Mouse (Mus musculus): ENCODE results near the gene Ppip5k1. TPM values are rescaled to one million over a fixed set of nuclear protein-coding genes. Genes with fewer than 3 reads are reported as not detected.
A peak's percentile ranks its signal among the peaks of the same experiment; 100 is the strongest.
"Not testable (repeated sequence)": the region's sequence is repeated elsewhere in the genome, so short reads cannot be mapped to it uniquely, and the experiment has no call there.

The Ppip5k1 gene
- 20.5 and 22.0 TPM in 2 replicates for polyA plus RNA-seq (2015; fragmentation: Nextera tagmentation; extraction: Ambion mirVana)

DNA sequence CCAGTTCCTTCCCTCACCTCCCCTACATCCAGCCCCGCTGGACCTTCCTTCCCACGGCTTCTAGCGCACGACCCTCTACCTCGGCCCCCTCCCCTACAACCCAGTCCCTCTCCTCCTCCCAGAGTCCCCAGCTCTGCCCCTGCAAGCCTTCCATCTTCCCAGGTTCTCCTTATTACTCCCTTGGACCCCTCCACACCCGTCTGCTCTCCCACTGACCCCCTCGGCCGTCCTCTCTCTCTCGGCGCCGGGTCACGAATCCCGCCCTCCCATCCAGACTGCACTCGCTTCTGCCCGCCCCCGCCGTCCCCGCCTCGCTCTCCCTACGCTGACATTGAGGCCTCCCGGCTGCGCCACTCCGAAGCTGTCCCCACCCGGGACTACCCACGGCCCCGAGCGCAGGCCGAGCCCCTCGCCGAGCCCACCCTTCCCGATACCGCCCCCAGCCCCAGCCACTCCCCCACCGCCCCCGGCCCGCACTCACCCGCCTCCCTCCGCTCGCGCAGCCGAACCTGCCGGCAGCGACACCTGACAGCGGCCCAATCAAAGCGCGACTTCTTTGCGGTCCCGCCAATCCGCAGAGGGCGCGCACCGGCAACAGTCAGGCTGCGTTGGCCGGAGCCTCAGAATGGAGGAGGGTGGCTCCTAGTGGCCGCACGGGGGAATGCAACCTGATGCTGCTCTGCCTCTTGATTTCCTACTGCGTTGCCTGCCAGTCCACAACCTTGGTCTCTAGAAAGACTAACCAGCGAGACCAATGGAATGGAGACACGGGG, at the start of gene Ppip5k1:
TSS of gene Ppip5k1 (minus strand) at position 577 of the 773 bp plus-strand sequence.
- H3K4me3 ChIP-seq (replicated peaks): peak within 1 kb of the TSS; percentile 69
- peak within 1 kb of the TSS; percentile 75 for H3K4me2 ChIP-seq
- no peaks in the 10 kb centered on the region for H3K9me3 ChIP-seq (replicated peaks)
- H3K27ac ChIP-seq (replicated peaks): peak within 1 kb of the TSS; percentile 93
- 1% methylated on average over 55 of the region's 58 CpGs for WGBS
- peaks cover 18% of the 10 kb centered on the region; the same call in 1 of the 2 replicates for H3K27me3 ChIP-seq (replicated peaks)
- H3K9ac ChIP-seq (replicated peaks): peak within 1 kb of the TSS; percentile 80
- peak; percentile 92 for ATAC-seq (ENCODE audit: low FRiP score)
- H3K36me3 ChIP-seq: peaks cover 2% of the 10 kb centered on the region; the same call in 1 of the 2 replicates
- H3K4me1 ChIP-seq: peaks cover 36% of the 10 kb centered on the region

DNA sequence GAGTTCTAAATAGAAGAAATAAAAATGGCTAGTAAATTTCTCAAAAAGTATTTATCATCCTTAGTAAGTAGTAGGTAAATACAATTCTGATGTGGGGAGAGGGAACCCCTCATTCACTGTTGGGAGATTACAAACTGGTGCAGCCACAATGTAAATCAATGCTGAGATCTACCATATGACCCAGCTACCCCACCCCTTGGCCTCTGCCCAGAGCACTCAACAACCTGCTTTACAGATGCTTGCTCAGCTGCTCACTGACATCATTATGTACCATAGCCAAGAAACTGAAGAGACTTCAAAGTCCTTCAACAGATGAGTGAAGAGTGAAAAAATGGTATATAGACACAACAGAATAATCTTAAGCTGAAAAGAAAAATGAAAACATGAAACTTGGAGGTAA, 48.1 kb upstream of the Ppip5k1 start:
- no peaks in the 10 kb centered on the region for H3K9me3 ChIP-seq (replicated peaks)
- H3K27me3 ChIP-seq (replicated peaks): no peaks in the 10 kb centered on the region
- H3K4me1 ChIP-seq: no peaks in the 10 kb centered on the region
- H3K36me3 ChIP-seq: peaks cover 3% of the 10 kb centered on the region; the same call in 1 of the 2 replicates
- H3K4me3 ChIP-seq (replicated peaks): no peak overlapping the region
- no peak overlapping the region for H3K4me2 ChIP-seq
- H3K27ac ChIP-seq (replicated peaks): no peak overlapping the region
- no peak overlapping the region for H3K9ac ChIP-seq (replicated peaks)
- ATAC-seq (ENCODE audit: low FRiP score): no peak

DNA sequence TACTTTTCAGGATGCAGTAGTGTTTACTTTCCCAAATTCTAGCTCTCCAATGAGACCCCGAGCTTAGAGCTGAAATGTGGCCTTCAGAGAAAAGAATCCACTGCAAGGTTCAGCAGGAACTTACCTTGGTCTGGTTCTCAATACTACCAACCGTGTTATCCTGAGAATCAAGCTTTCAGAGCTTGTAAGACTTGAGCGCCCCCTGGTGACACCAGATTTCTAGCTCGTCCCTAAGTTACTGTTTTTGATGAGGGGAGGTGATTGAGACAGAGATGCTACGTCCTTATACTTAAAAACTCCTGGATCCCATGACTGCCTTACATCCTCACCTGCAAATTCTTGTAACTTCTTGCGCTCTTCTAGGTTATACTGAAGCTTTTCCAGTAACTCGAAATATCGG, 41.4 kb upstream of the Ppip5k1 start:
- H3K27ac ChIP-seq (replicated peaks): no peak overlapping the region
- no peaks in the 10 kb centered on the region for H3K9me3 ChIP-seq (replicated peaks)
- no peak for ATAC-seq (ENCODE audit: low FRiP score)
- H3K4me1 ChIP-seq: no peaks in the 10 kb centered on the region
- WGBS: 12% methylated on average over 8 of the region's 8 CpGs
- no peak overlapping the region for H3K9ac ChIP-seq (replicated peaks)
- H3K36me3 ChIP-seq: peaks cover 5% of the 10 kb centered on the region; the same call in 1 of the 2 replicates
- no peaks in the 10 kb centered on the region for H3K27me3 ChIP-seq (replicated peaks)
- H3K4me3 ChIP-seq (replicated peaks): no peak overlapping the region
- no peak overlapping the region for H3K4me2 ChIP-seq

DNA sequence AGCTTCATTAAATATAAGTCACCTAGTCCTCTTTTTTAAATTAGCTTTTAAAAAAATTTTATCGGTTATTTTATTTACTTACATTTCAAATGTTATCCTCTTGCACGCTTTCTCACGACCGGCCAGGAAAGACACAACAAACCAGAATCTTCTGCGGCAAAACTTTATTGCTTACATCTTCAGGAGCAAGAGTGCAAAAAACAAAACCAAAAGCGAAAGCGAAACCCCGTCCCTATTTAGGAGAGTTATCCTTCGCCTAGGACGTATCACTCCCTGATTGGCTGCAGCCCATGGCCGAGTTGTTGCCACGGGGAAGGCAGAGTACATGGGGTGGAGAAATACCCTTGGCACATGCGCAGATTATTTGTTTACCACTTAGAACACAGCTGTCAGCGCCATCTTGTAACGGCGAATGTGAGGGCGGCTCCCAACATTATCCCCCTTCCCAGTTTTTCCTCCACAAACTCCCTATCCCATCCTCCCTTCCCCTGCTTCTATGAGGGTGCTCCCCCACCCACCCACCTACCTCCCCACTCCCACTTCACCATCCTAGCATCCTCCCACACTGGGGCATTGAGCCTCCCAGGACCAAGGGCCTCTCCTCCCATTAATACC, 31.9 kb upstream of the Ppip5k1 start, which contains the start of gene Strc:
TSS of gene Strc (minus strand) at position 208 of the 615 bp plus-strand sequence.
- not testable (repeated sequence) for H3K9ac ChIP-seq (replicated peaks); H3K4me2 ChIP-seq; H3K4me3 ChIP-seq (replicated peaks); H3K27ac ChIP-seq (replicated peaks); H3K9me3 ChIP-seq (replicated peaks); H3K36me3 ChIP-seq; H3K27me3 ChIP-seq (replicated peaks); H3K4me1 ChIP-seq; ATAC-seq (ENCODE audit: low FRiP score)
- 96% methylated on average over 17 of the region's 17 CpGs for WGBS

- WGBS: 58% methylated on average over 2 of the region's 2 CpGs
- Histone ChIP-seq H3K4me1 (no peaks in the 10 kb centered on the region), H3K9me3 (replicated peaks) (no peaks in the 10 kb centered on the region), H3K27ac (replicated peaks) (no peak overlapping the region), H3K9ac (replicated peaks) (no peak overlapping the region), H3K4me2 (no peak overlapping the region), H3K4me3 (replicated peaks) (no peak overlapping the region), H3K27me3 (replicated peaks) (no peaks in the 10 kb centered on the region), H3K36me3 (no peaks in the 10 kb centered on the region)
- no peak for ATAC-seq (ENCODE audit: low FRiP score)
These were observed 19.6 kb upstream of the Ppip5k1 start for GRCm38 (mm10) chr2:121374766-121375165.

DNA sequence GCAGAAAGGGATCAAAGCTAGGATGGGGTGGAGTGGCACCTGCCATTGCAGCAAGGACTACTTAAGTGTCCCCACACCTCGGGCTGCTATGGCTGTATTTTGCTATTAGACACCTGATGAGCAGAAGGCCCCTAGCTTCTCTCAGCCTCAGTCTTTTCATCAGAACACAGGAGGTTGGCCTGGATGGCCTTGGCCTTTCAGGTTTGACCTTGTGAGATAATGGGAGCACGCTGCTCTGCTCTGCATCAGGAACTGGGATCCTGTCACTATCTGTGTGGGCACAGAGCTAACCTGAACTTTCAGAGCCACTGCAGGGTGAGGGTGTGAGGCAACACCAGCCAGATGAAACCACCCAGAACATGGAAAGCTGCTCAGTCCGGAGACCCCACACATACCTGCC, 17.1 kb upstream of the Ppip5k1 start:
- Histone ChIP-seq H3K9ac (replicated peaks) (no peak overlapping the region), H3K27me3 (replicated peaks) (no peaks in the 10 kb centered on the region), H3K4me1 (no peaks in the 10 kb centered on the region), H3K4me2 (no peak overlapping the region), H3K27ac (replicated peaks) (no peak overlapping the region), H3K36me3 (no peaks in the 10 kb centered on the region), H3K9me3 (replicated peaks) (no peaks in the 10 kb centered on the region), H3K4me3 (replicated peaks) (no peak overlapping the region)
- no peak for ATAC-seq (ENCODE audit: low FRiP score)
- 82% methylated on average over 3 of the region's 3 CpGs for WGBS

- H3K4me2 ChIP-seq: no peak overlapping the region
- no peaks in the 10 kb centered on the region for H3K36me3 ChIP-seq
- H3K9ac ChIP-seq (replicated peaks): no peak overlapping the region
- H3K27me3 ChIP-seq (replicated peaks): no peaks in the 10 kb centered on the region
- H3K9me3 ChIP-seq (replicated peaks): no peaks in the 10 kb centered on the region
- no peaks in the 10 kb centered on the region for H3K4me1 ChIP-seq
- no peak for ATAC-seq (ENCODE audit: low FRiP score)
- H3K4me3 ChIP-seq (replicated peaks): no peak overlapping the region
- H3K27ac ChIP-seq (replicated peaks): no peak overlapping the region
- 87% methylated on average over 5 of the region's 5 CpGs for WGBS
These were observed 15.7 kb upstream of the Ppip5k1 start for GRCm38 (mm10) chr2:121370921-121371320.

DNA sequence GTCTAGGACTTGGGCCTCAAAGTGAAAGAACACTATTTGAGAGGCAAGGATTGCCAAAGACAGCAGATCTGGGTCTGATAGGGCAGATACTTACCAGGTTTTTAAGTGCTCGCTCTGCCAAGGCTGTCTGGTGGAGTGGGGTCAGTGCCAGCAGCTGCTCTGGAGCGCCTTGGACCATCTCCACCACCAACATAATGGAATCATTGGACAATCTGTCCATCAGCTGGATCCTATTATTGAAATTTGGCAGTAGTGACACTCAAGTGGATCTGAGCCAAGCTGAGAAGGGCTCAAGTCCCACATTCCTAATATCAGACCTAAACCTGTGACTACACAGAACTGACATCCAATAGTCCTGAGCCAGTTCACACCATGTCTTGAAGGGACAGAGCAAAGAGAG, 13.6 kb upstream of the Ppip5k1 start:
- no peak for ATAC-seq (ENCODE audit: low FRiP score)

DNA sequence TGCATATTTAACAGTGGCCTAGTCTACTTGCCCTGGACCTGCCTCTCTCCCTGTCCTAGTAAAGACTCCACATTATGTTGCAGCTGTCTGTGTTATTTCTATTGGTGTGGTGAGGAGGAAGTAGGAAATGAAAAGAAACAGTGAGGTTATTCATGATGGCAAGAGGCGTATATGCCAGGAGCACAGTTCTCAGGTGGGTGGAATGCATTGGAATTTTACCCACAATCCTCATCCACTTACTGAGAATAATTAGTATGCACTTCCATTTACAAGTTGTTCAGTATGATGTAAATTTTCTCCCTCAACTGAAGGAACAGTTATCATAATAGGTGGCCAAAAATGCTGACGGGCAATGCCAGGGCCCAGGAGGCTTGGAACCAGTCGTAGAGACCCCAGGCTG, 8.5 kb upstream of the Ppip5k1 start:
- H3K4me3 ChIP-seq (replicated peaks): no peak overlapping the region
- peaks cover 7% of the 10 kb centered on the region for H3K36me3 ChIP-seq
- peaks cover 7% of the 10 kb centered on the region; the same call in 1 of the 2 replicates for H3K27me3 ChIP-seq (replicated peaks)
- H3K4me2 ChIP-seq: no peak overlapping the region
- no peak overlapping the region for H3K9ac ChIP-seq (replicated peaks)
- ATAC-seq (ENCODE audit: low FRiP score): no peak
- no peak overlapping the region for H3K27ac ChIP-seq (replicated peaks)
- no peaks in the 10 kb centered on the region for H3K9me3 ChIP-seq (replicated peaks)
- peaks cover 10% of the 10 kb centered on the region; the same call in 1 of the 2 replicates for H3K4me1 ChIP-seq
- WGBS: 93% methylated on average over 3 of the region's 3 CpGs

More for the DNA sequence above, 13.6 kb upstream of the Ppip5k1 start:
- Histone ChIP-seq H3K4me1 (no peaks in the 10 kb centered on the region), H3K4me2 (no peak overlapping the region), H3K4me3 (replicated peaks) (no peak overlapping the region), H3K27me3 (replicated peaks) (no peaks in the 10 kb centered on the region), H3K9ac (replicated peaks) (no peak overlapping the region), H3K27ac (replicated peaks) (no peak overlapping the region), H3K9me3 (replicated peaks) (no peaks in the 10 kb centered on the region), H3K36me3 (peaks cover under 1% of the 10 kb centered on the region)
- 76% methylated on average over 2 of the region's 2 CpGs for WGBS

DNA sequence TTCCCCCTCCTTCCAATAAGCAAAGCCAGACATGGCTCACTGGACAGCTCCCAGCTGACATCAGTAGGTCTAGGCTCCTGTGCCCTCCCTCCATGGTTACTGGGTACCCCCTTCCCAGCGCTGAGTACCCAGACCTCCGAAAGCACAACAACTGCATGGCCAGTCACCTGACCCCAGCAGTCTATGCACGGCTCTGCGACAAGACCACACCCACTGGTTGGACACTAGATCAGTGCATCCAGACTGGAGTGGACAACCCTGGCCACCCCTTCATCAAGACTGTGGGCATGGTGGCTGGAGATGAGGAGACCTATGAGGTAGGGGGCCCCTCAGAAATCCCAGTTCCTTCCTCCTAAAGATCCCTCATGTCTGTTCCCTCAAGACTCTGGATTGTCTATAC, 4.3 kb upstream of the Ppip5k1 start:
- peak overlapping the region; percentile 56 for H3K4me2 ChIP-seq
- H3K36me3 ChIP-seq: peaks cover 7% of the 10 kb centered on the region
- H3K27me3 ChIP-seq (replicated peaks): peaks cover 18% of the 10 kb centered on the region; the same call in 1 of the 2 replicates
- WGBS: 50% methylated on average over 4 of the region's 4 CpGs
- H3K9ac ChIP-seq (replicated peaks): 0 out of 2 replicates have a peak overlapping the region, but pooled peaks have one; percentile 54
- peaks cover 31% of the 10 kb centered on the region for H3K4me1 ChIP-seq
- H3K4me3 ChIP-seq (replicated peaks): peak overlapping the region; percentile 49
- no peaks in the 10 kb centered on the region for H3K9me3 ChIP-seq (replicated peaks)
- no peak for ATAC-seq (ENCODE audit: low FRiP score)
- H3K27ac ChIP-seq (replicated peaks): no peak overlapping the region

DNA sequence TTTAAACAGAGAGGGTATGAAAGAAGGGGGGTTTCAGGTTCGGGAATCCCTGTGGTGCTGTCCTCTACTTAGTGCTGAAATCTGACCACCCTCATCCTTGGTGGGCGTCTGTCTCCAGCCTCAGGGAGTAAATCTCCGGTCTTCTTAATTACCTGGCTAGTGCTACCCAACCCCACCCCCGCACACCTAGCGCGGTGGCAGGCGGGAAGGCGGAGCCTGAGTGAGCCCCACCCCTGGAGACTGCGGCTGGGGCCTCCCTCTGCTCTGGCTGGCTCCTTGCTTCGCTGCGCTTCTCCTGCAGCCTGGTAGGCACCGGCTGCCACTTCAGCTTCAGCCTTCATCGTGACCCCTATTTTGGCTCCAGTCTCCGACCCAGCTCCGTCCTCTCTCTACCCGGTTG, 3.2 kb upstream of the Ppip5k1 start:
- peak; percentile 86 for ATAC-seq (ENCODE audit: low FRiP score)
- WGBS: 0% methylated on average over 16 of the region's 16 CpGs

GRCm38 (mm10) chr2:121357961-121358360, 2.8 kb upstream of the Ppip5k1 start:
- WGBS: 2% methylated on average over 4 of the region's 4 CpGs
- Histone ChIP-seq H3K36me3 (no peaks in the 10 kb centered on the region), H3K9ac (replicated peaks) (peak overlapping the region; percentile 54), H3K27me3 (replicated peaks) (peaks cover 18% of the 10 kb centered on the region; the same call in 1 of the 2 replicates), H3K4me2 (peak overlapping the region; percentile 56), H3K4me3 (replicated peaks) (peak overlapping the region; percentile 49), H3K4me1 (peaks cover 36% of the 10 kb centered on the region), H3K27ac (replicated peaks) (peak overlapping the region; percentile 84), H3K9me3 (replicated peaks) (no peaks in the 10 kb centered on the region)
- ATAC-seq (ENCODE audit: low FRiP score): no peak

More for the DNA sequence above, 3.2 kb upstream of the Ppip5k1 start:
- Histone ChIP-seq H3K4me2 (peak overlapping the region; percentile 56), H3K4me3 (replicated peaks) (peak overlapping the region; percentile 49), H3K4me1 (peaks cover 36% of the 10 kb centered on the region), H3K27ac (replicated peaks) (peak overlapping the region; percentile 84), H3K9me3 (replicated peaks) (no peaks in the 10 kb centered on the region), H3K9ac (replicated peaks) (peak overlapping the region; percentile 54), H3K36me3 (peaks cover 2% of the 10 kb centered on the region; the same call in 1 of the 2 replicates), H3K27me3 (replicated peaks) (peaks cover 18% of the 10 kb centered on the region; the same call in 1 of the 2 replicates)

Data from neural tube, embryonic 15.5 days (tissue).